Mouse (Mus musculus): ENCODE measurements at regions not wholly inside any gene's neighbourhood (a gene's known extent, or its start where the extent isn't known, plus 50 kb on each side); places are given as distances from the start of the nearest gene placed in this dataset.

GRCm38 (mm10) chr3:65478215-65478614 lies 50.0 kb upstream of the Tiparp start:
- no peak for DNase-seq (ENCODE audit: low spot score)
- Histone ChIP-seq H3K4me1 (replicated peaks; ENCODE audit: insufficient read depth, low read length) (no peaks in the 10 kb centered on the region), H3K27me3 (ENCODE audit: insufficient read depth, low read length) (no peaks in the 10 kb centered on the region), H3K9ac (ENCODE audit: low read depth, low read length) (no peak overlapping the region), H3K27ac (no peak overlapping the region), H3K36me3 (ENCODE audit: insufficient read depth, low read length) (no peaks in the 10 kb centered on the region), H3K4me3 (replicated peaks; ENCODE audit: low read depth, low read length) (no peak overlapping the region), H3K4me2 (ENCODE audit: low read length) (no peak overlapping the region), H3K9me3 (replicated peaks; ENCODE audit: low read length) (no peaks in the 10 kb centered on the region)
- no peak for TF ChIP-seq CTCF (IDR thresholded peaks at IDR 0.05; ENCODE audit: low read depth)
- no peak for ATAC-seq (replicated peaks; ENCODE audit: low FRiP score, low read depth)
- WGBS = 85% methylated on average over 6 of the region's 6 CpGs

- Histone ChIP-seq H3K4me3 (replicated peaks; ENCODE audit: low read depth, low read length) (no peak overlapping the region), H3K4me1 (replicated peaks; ENCODE audit: insufficient read depth, low read length) (no peaks in the 10 kb centered on the region), H3K36me3 (ENCODE audit: insufficient read depth, low read length) (no peaks in the 10 kb centered on the region), H3K27me3 (ENCODE audit: insufficient read depth, low read length) (no peaks in the 10 kb centered on the region), H3K9ac (ENCODE audit: low read depth, low read length) (no peak overlapping the region), H3K4me2 (ENCODE audit: low read length) (no peak overlapping the region), H3K9me3 (replicated peaks; ENCODE audit: low read length) (no peaks in the 10 kb centered on the region), H3K27ac (no peak overlapping the region)
- no peak for TF ChIP-seq CTCF (IDR thresholded peaks at IDR 0.05; ENCODE audit: low read depth)
- no peak for ATAC-seq (replicated peaks; ENCODE audit: low FRiP score, low read depth)
- no peak for DNase-seq (ENCODE audit: low spot score)
- WGBS = 71% methylated on average over 4 of the region's 4 CpGs
These were observed 51.1 kb upstream of the Tiparp start for GRCm38 (mm10) chr3:65477111-65477510.

GRCm38 (mm10) chr3:65476091-65476953 lies 51.9 kb upstream of the Tiparp start:
- Histone ChIP-seq H3K4me1 (replicated peaks; ENCODE audit: insufficient read depth, low read length) (no peaks in the 10 kb centered on the region), H3K9ac (ENCODE audit: low read depth, low read length) (no peak overlapping the region), H3K27ac (no peak overlapping the region), H3K36me3 (ENCODE audit: insufficient read depth, low read length) (no peaks in the 10 kb centered on the region), H3K9me3 (replicated peaks; ENCODE audit: low read length) (no peaks in the 10 kb centered on the region), H3K4me3 (replicated peaks; ENCODE audit: low read depth, low read length) (no peak overlapping the region), H3K4me2 (ENCODE audit: low read length) (no peak overlapping the region), H3K27me3 (ENCODE audit: insufficient read depth, low read length) (no peaks in the 10 kb centered on the region)
- WGBS = 90% methylated on average over 19 of the region's 19 CpGs
- ATAC-seq (replicated peaks; ENCODE audit: low FRiP score, low read depth) (no peak), DNase-seq (ENCODE audit: low spot score) (peak; percentile 42)
- no peak for TF ChIP-seq CTCF (IDR thresholded peaks at IDR 0.05; ENCODE audit: low read depth)

GRCm38 (mm10) chr3:65474585-65474984 lies 53.6 kb upstream of the Tiparp start:
- TF ChIP-seq CTCF (IDR thresholded peaks at IDR 0.05; ENCODE audit: low read depth) = no peak

GRCm38 (mm10) chr3:65471796-65472195 lies 56.4 kb upstream of the Tiparp start:
- TF ChIP-seq CTCF (IDR thresholded peaks at IDR 0.05; ENCODE audit: low read depth) = no peak
- no peak overlapping the region for H3K4me3 ChIP-seq (replicated peaks; ENCODE audit: low read depth, low read length)
- no peak overlapping the region for H3K9ac ChIP-seq (ENCODE audit: low read depth, low read length)
- no peaks in the 10 kb centered on the region for H3K27me3 ChIP-seq (ENCODE audit: insufficient read depth, low read length)
- no peaks in the 10 kb centered on the region for H3K9me3 ChIP-seq (replicated peaks; ENCODE audit: low read length)
- ATAC-seq (replicated peaks; ENCODE audit: low FRiP score, low read depth) = no peak
- no peak overlapping the region for H3K27ac ChIP-seq
- DNase-seq (ENCODE audit: low spot score) = no peak
- no peak overlapping the region for H3K4me2 ChIP-seq (ENCODE audit: low read length)
- H3K4me1 ChIP-seq (replicated peaks; ENCODE audit: insufficient read depth, low read length) = no peaks in the 10 kb centered on the region
- no peaks in the 10 kb centered on the region for H3K36me3 ChIP-seq (ENCODE audit: insufficient read depth, low read length)
- WGBS = 87% methylated on average over 7 of the region's 7 CpGs

More at GRCm38 (mm10) chr3:65474585-65474984, 53.6 kb upstream of the Tiparp start:
- no peak for ATAC-seq (replicated peaks; ENCODE audit: low FRiP score, low read depth)
- Histone ChIP-seq H3K27me3 (ENCODE audit: insufficient read depth, low read length) (no peaks in the 10 kb centered on the region), H3K9me3 (replicated peaks; ENCODE audit: low read length) (no peaks in the 10 kb centered on the region), H3K4me2 (ENCODE audit: low read length) (no peak overlapping the region), H3K4me3 (replicated peaks; ENCODE audit: low read depth, low read length) (no peak overlapping the region), H3K4me1 (replicated peaks; ENCODE audit: insufficient read depth, low read length) (no peaks in the 10 kb centered on the region), H3K9ac (ENCODE audit: low read depth, low read length) (no peak overlapping the region), H3K27ac (no peak overlapping the region), H3K36me3 (ENCODE audit: insufficient read depth, low read length) (no peaks in the 10 kb centered on the region)
- 72% methylated on average over 7 of the region's 7 CpGs for WGBS
- DNase-seq (ENCODE audit: low spot score) = no peak

- Histone ChIP-seq H3K9ac (ENCODE audit: low read depth, low read length) (no peak overlapping the region), H3K9me3 (replicated peaks; ENCODE audit: low read length) (no peaks in the 10 kb centered on the region), H3K27me3 (ENCODE audit: insufficient read depth, low read length) (no peaks in the 10 kb centered on the region), H3K27ac (no peak overlapping the region), H3K4me2 (ENCODE audit: low read length) (no peak overlapping the region), H3K4me1 (replicated peaks; ENCODE audit: insufficient read depth, low read length) (no peaks in the 10 kb centered on the region), H3K4me3 (replicated peaks; ENCODE audit: low read depth, low read length) (no peak overlapping the region), H3K36me3 (ENCODE audit: insufficient read depth, low read length) (no peaks in the 10 kb centered on the region)
- TF ChIP-seq CTCF (IDR thresholded peaks at IDR 0.05; ENCODE audit: low read depth) = no peak
- no peak for DNase-seq (ENCODE audit: low spot score)
- WGBS = 72% methylated on average over 4 of the region's 4 CpGs
- no peak for ATAC-seq (replicated peaks; ENCODE audit: low FRiP score, low read depth)
These were observed 59.0 kb upstream of the Tiparp start for GRCm38 (mm10) chr3:65469207-65469606.
